Mouse (Mus musculus): ENCODE measurements around the gene Acbd5. TPM values are rescaled to one million over a fixed set of nuclear protein-coding genes. Genes with fewer than 3 reads are reported as not detected.
A peak's percentile ranks its signal among the peaks of the same experiment; 100 is the strongest.

Acbd5 gene
- total RNA-seq, 4 experiments from 2014 or later, result 23.9 to 26.8 (median 25.4) TPM

DNA sequence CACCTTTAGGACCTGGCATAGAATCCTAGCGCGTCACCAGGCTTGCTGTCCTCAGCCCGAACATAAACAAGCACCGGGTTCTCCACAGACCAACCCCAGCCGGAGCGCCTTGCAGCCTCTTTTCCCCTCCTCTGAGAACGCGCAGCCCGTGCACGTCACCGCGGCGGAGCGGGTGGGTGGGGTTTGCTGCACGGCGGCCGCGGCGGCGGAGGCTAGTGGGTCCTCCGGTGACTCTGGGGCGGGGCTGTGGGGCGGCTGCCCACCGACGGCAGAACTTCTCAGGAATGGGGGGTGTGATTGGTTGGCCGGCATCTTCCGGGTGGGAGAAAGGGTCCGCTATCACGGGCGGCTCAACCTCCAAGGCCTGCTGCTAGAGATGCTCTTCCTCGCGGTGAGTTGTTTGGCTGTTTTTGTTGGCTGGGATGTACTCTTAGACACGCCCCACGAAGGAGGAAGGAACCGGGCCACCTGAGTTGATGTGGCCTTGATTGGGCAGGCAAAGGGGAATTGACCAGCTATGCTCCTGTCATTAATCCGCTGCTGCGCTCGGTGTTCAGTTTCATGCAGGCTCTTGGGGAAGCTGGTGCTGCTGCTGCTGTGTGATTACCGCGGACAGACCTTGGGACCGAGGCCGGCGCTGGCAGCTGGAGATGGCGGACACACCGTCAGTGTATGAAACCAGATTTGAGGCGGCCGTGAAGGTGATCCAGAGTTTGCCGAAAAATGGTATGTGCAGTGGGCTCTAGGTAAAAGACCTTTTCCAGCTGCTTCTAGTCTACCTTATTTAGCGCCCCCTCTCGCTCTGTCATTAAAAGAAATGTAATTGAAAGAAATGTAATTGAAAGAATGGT is 1.2 kb downstream of the Acbd5 start:
- DNase-seq (ENCODE audit: low spot score), result peak; percentile 92

DNA sequence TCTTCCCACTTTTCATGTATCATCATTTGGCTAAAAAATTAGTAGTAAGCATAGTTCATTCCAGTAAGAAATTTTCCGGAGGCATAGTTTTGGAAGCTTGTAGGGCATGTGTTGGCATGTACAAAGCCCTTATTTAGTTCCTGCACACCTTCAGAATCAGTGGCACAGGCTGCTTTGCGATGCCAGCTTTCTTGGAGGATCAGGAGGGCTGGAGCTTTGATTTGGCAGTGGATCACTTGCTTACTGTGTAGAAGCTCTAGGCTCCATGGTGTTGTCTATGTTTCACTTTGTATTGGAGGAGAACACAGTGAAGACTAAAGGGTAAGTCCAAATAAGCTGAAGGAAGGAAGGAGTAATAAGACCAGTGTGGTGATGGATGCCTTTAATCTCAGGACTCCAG is 2.5 kb downstream of the Acbd5 start:
- no peak for DNase-seq (ENCODE audit: low spot score)

DNA sequence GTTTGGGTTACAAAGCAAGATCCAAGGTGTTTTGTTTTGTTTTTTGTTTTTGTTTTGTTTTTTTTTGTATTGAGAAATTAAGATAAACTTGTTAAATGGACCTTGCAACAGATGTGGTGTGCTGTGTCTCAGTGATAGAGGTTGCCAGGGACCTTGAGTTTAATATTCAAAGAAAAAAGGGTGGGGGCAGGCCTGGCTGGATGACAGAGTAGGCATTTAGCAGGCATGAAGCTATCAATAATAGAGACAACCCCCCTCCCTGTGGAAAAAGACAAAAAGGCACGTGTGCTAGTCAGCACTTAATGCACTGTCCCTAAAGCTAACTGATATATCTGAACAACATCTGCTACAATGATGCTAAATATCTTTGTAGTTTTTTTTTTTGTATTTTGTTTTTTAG is 3.4 kb downstream of the Acbd5 start:
- no peak for DNase-seq (ENCODE audit: low spot score)

DNA sequence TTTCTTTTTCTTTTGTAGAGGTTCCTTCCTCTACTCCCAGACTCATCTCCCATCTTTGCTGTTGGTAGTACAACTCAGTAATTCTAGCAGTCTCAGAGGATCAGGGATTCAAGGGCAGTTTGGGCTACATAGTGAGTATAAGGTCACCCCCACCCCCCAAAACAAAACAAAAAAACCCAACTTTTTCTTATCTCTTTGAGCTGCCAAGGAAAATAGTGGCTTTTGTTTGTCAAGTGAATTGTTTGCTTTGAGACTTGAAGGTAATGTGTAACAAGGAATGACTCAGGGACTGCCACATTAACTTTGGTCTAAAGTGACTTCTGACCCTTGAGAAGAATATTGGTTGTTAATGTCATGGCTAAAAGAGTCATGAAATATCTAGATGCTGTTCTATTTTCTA is 7.9 kb downstream of the Acbd5 start:
- DNase-seq (ENCODE audit: low spot score), result no peak

DNA sequence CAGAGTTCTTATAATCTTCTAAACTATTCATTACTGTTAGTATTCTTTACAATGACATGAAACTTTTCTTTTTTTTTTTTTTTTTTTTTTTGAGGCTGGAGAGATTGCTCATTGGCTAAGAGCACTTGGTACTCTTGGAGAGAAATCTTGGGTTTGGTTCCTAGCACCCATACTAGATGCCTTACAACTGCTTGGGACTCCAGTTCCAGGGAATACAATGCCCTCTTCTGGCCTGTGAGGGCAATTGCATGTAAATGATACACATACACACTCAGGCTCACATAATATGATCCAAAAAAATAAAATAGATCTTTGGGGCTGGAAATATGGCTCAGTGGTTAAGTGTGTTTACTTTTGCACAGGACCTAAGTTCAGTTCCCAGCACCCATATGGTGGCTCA is 8.8 kb downstream of the Acbd5 start:
- DNase-seq (ENCODE audit: low spot score), result no peak

DNA sequence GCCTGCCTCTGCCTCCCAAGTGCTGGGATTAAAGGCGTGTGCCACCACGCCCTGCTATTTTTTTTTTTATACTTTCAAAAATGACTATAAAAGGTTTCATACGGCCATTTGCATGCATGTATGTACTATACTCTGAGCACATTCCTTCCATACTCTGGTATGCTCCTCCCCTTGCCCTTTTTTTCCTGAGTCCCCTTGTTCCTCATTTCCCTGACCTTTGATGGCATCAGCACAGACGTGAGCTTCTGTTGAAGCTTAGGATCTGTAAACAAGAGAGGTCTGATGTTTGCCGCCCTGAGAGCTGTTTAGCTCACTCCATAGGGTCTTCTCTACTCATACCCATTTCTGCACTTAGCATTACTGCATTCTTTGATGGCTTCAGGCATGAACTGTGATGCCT is 9.7 kb downstream of the Acbd5 start:
- no peak for DNase-seq (ENCODE audit: low spot score)

DNA sequence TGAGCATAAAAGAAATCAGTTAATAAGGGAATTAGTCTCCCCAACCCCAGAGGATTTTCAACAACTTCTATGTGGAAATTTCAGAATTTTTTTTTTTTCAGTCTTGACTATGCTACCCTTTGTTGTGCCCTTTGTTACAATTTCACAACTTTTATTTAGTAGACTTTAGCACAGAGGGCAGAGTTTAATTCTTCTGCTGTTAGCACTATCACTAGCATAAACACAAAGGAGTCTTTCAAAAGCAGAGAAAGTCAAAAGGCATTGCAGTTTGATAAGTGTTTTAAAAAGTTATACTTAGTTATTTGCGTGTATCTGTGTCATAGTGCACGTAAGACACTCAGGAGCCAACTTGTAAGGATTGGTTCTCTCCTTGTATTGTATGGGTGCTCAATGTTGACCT is 10.6 kb downstream of the Acbd5 start:
- no peak for DNase-seq (ENCODE audit: low spot score)

DNA sequence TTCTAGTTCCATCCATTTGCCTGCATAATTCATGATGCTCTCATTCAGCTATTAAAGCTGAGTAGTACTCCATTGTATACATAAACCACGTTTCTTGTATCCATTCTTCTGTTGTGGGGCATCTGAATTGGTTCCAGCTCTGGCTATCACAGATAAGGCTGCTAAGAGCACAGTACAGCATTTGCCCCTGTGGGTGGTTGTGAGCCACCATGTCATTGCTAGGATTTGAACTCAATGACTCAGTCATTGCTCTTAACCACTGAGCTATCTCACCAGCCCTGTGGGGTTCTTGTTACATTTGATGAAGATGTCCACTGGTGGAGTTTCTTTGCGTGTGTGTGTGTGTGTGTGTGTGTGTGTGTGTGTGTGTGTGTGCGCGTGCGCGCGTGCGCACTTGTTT is 16.6 kb downstream of the Acbd5 start:
- no peak for DNase-seq (ENCODE audit: low spot score)

DNA sequence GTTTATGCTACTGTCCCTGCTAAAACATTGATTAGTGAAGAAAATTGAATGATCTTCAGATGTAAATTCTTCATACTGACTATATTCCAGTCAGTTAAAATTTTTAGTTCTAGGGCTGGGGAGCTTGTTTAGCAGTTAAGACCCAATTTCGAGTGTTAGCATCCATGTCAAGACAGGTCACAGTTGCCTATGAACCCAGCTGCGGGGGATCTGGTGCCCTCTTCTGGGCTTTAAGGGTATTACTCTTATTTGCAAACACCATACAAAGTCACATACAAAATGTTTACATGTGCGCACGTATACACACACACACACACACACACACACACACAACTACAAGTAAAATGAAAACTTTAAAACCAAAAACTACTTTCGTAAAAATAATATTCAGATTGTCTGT is 24.2 kb downstream of the Acbd5 start:
- DNase-seq (ENCODE audit: low spot score), result peak; percentile 31

DNA sequence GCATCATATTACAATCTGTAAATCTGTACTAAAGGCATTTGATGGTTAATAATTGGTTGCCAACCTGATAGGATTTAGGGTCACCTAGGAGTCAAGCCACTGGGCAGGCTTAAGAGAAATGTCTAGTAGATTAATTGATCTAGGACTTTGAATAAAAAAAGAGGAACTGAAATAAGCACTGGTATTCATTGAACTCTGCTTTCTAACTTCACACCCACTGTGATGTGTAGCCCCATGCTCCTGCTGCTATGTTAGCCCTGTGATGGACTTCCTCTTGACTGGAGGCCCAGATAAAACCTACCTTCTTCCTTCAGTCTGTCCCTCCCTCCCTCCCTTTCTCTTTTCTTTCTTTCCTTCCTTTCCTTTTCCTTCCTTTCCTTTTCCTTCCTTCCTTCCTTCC is 29.1 kb downstream of the Acbd5 start:
- DNase-seq (ENCODE audit: low spot score), result no peak

DNA sequence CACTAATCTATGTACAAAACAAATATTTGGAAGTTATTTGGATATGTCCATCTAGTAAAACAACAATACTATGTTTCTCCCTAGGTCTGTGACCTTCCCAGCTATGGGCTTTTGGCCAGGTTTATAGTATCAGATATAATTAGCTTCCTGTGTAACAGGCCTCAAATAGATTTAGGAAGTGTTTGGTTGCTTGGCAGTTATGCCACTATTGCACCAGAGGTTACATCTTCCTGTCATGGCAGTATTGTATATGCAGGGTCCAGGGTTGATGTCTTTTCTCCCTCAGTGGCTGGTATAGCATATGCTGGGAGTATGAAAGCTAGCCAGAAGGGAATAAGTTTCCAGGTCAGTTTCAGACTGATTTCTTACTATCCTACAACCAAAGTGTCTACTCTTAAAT is 34.3 kb downstream of the Acbd5 start:
- no peak for DNase-seq (ENCODE audit: low spot score)

DNA sequence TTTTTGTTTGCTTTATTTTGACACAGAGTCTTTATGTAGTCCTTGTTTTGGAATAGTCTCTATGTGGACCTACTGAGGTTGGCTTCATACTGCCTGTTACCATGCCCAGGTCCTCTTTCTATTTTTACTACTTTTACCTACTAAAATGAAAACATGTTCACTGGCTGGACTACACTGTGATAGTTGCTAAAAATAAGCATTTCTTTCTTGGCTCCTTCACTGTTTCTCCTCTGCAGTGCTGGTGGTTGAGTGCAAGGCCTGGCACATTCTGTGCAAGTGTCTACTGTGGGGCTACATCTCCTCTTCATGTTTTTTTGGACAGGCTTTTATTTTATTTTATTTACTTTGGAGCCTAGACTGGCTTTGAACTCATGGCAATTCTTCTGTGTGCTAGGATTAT is 51.6 kb downstream of the Acbd5 start:
- peak; percentile 50 for DNase-seq (ENCODE audit: low spot score)

DNA sequence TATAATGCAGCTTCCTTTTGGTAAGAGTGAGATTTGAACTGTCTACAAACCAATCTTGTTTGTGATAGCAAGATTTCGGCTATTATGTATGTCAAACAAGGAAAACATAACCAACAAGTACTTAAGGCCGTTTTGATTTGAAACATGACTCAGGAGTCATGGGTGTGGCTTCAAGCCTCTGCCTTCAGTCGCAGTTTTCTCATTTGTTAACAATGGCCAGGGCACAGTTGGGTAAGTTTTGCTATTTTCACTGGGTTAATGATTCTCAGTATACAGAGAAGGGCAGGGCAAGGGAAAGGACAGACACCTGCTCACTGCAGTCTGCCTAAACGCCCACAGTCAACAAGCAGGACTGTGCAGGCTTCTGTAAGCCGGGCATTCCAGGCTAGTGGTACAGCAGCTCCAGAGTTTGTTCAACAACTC is 87.2 kb downstream of the Acbd5 start:
- DNase-seq (ENCODE audit: low spot score), result no peak

DNA sequence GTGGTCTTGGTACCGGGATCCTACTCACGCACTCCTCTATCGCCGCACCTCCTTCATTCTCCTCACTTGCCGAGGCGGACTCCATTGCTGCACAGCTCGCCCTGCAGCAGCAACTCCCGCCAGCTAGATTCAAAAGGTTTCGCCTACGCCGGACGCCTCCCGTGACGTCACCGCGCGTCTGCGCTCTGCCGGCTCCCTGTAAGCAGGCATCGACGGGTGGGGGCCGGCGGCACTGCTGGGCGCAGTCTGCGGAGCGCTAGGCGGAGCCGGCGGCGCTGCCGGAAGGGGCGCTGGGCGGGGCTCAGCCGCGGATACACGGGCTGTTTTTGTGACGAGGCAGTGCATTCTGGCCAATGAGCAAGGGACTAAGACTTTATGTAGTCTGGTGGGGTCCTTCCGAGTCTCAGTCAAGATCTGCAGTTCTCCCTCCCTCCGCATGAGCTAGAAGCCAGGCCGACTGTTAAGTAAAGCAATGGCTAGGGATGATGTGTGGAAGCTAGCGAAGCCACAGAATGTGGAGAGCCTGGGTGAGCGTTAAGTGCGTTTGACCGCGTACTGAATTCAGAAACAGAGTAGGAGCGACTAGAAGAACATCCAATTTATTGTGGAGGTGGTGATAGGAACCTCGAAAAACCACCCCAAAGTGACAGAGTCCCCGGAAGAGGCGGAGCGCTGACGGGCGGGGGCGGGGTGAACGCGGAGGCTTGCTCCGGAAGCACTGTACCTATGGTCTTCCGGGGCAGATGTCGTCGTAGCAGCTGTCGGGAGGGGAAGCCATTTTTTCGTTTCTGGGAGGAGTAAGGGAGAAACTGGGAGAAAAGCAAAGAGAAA is 88.0 kb downstream of the Acbd5 start, which contains the start of the genes Mastl and Yme1l1:
TSS of gene Mastl (minus strand) at position 248 of the 831 bp plus-strand sequence.
TSS of gene Yme1l1 (plus strand) at position 593 of the 831 bp plus-strand sequence.
- peak; percentile 93 for DNase-seq (ENCODE audit: low spot score)

DNA sequence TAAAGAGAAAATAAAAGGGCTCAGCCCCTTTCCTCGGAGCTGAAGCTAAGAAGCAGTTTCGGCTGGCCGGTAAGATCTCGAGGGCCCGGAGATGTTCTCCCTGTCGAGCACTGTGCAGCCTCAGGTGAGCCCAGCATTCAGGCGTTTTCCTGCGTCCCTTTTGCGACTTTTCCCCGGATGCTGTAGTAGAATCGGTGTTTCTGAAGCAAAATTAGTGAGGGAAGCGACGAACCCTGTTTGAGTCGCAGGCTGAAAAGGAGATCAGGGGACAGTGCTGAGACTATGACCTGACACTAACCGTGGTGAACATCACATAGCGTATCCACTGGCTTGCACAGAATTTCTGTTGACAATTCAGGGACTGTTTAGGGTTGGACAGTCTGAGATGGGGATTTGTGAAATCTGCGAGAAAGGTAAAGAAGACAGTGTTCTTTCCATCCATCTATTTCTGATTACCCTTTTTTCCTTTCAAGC is 88.7 kb downstream of the Acbd5 start:
- DNase-seq (ENCODE audit: low spot score), result no peak

Other genes starting within 250 kb of the Acbd5 start
- gene Pdss1, start 172.6 kb upstream of the Acbd5 start, total RNA-seq (2022), result 10 to 100 TPM; 16.1 to 23.5 (median 20.4) TPM
- gene Abi1, start 27.9 kb upstream of the Acbd5 start, total RNA-seq (2022), result 10 to 100 TPM; 21.1 to 21.9 (median 21.5) TPM
- under 1 TPM; 0.19 to 0.60 (median 0.43) TPM for gene Mastl, start 87.9 kb downstream of the Acbd5 start, total RNA-seq (2022)
- gene Yme1l1, start 88.2 kb downstream of the Acbd5 start, total RNA-seq (2022), result 10 to 100 TPM; 65.9 to 73.4 (median 69.1) TPM
- under 1 TPM in 1 of 4 experiments, not detected in 3; 0.20 TPM for gene 4931423N10Rik, start 139.3 kb downstream of the Acbd5 start, total RNA-seq (2022)

Data from heart, adult 8-10 months (tissue).